Mouse (Mus musculus) E14TG2a.4 (cell line): Measurements from ENCODE around the gene Morn4.
A peak's percentile ranks its signal among the peaks of the same experiment; 100 is the strongest.

ENCODE experiments used
- H3K27me3 ChIP-seq: 2 replicates; pipeline ENCODE4 v1.6.1; 2014; ENCODE audit warnings: low read length, control low read depth; ENCODE audit not compliant: insufficient read depth
- H3K36me3 ChIP-seq: 2 replicates; pipeline ENCODE4 v1.6.1; 2014; ENCODE audit warnings: low read length, control low read depth; ENCODE audit not compliant: insufficient read depth
- H3K4me1 ChIP-seq: replicated peaks from 2 replicates; pipeline ENCODE4 v1.6.1; 2014; ENCODE audit warnings: low read depth, low read length, control low read depth
- H3K4me3 ChIP-seq: replicated peaks from 2 replicates; pipeline ENCODE4 v1.5.1; 2014; ENCODE audit warnings: mild to moderate bottlenecking, low read length
- H3K9me3 ChIP-seq: 2 replicates; pipeline ENCODE4 v1.6.1; 2014; ENCODE audit warnings: low read length, control low read depth
- CTCF ChIP-seq: conservative IDR thresholded peaks from 2 replicates; pipeline ENCODE4 v1.5.1; 2014; ENCODE audit warnings: low read length
- NANOG ChIP-seq: IDR thresholded peaks from 2 replicates; pipeline ENCODE4 v1.6.1; 2014; ENCODE audit warnings: borderline replicate concordance, low read length, mixed read lengths
- POU5F1 ChIP-seq: IDR thresholded peaks from 2 replicates; pipeline ENCODE4 v1.6.1; 2014; ENCODE audit warnings: low read length, borderline replicate concordance

The Morn4 gene

GRCm38 (mm10) chr19:42079006-42079405 is 7.2 kb downstream of the Morn4 start:
- Histone ChIP-seq H3K9me3 (no peaks in the 10 kb centered on the region), H3K4me1 (peaks cover 26% of the 10 kb centered on the region), H3K36me3 (peaks cover 18% of the 10 kb centered on the region), H3K4me3 (no peak overlapping the region), H3K27me3 (no peaks in the 10 kb centered on the region)
- TF ChIP-seq POU5F1 (no peak), CTCF (no peak), NANOG (no peak)

GRCm38 (mm10) chr19:42078566-42078965 is 7.6 kb downstream of the Morn4 start:
- Histone ChIP-seq H3K36me3 (peaks cover 18% of the 10 kb centered on the region), H3K27me3 (no peaks in the 10 kb centered on the region), H3K4me1 (peaks cover 26% of the 10 kb centered on the region), H3K4me3 (no peak overlapping the region), H3K9me3 (no peaks in the 10 kb centered on the region)
- TF ChIP-seq NANOG (no peak), POU5F1 (no peak), CTCF (no peak)

GRCm38 (mm10) chr19:42075992-42076391 is 10.2 kb downstream of the Morn4 start:
- no peaks in the 10 kb centered on the region for H3K9me3 ChIP-seq
- H3K4me3 ChIP-seq = peak overlapping the region; percentile 44
- H3K36me3 ChIP-seq = peaks cover 18% of the 10 kb centered on the region
- H3K27me3 ChIP-seq = no peaks in the 10 kb centered on the region
- peaks cover 30% of the 10 kb centered on the region for H3K4me1 ChIP-seq
- no peak for TF ChIP-seq CTCF
- no peak for TF ChIP-seq POU5F1
- no peak for TF ChIP-seq NANOG

- TF ChIP-seq CTCF = no peak
- no peak for TF ChIP-seq NANOG
- no peak for TF ChIP-seq POU5F1
- Histone ChIP-seq H3K4me1 (peaks cover 40% of the 10 kb centered on the region), H3K36me3 (peaks cover 18% of the 10 kb centered on the region), H3K27me3 (no peaks in the 10 kb centered on the region), H3K4me3 (no peak overlapping the region), H3K9me3 (no peaks in the 10 kb centered on the region)
These were observed 11.1 kb downstream of the Morn4 start for GRCm38 (mm10) chr19:42075051-42075450.

GRCm38 (mm10) chr19:42072802-42073201 is 13.4 kb downstream of the Morn4 start:
- H3K9me3 ChIP-seq = no peaks in the 10 kb centered on the region
- peaks cover 18% of the 10 kb centered on the region for H3K36me3 ChIP-seq
- H3K4me1 ChIP-seq = peaks cover 44% of the 10 kb centered on the region
- H3K4me3 ChIP-seq = no peak overlapping the region
- TF ChIP-seq CTCF (no peak), NANOG (no peak), POU5F1 (no peak)
- H3K27me3 ChIP-seq = no peaks in the 10 kb centered on the region

- no peaks in the 10 kb centered on the region for H3K9me3 ChIP-seq
- TF ChIP-seq POU5F1 (no peak), NANOG (no peak), CTCF (no peak)
- peaks cover 44% of the 10 kb centered on the region for H3K4me1 ChIP-seq
- H3K4me3 ChIP-seq = no peak overlapping the region
- peaks cover 18% of the 10 kb centered on the region for H3K36me3 ChIP-seq
- no peaks in the 10 kb centered on the region for H3K27me3 ChIP-seq
These were observed 14.1 kb downstream of the Morn4 start for GRCm38 (mm10) chr19:42071886-42072608.

- Histone ChIP-seq H3K4me1 (peaks cover 38% of the 10 kb centered on the region), H3K27me3 (no peaks in the 10 kb centered on the region), H3K4me3 (no peak overlapping the region), H3K9me3 (no peaks in the 10 kb centered on the region), H3K36me3 (peaks cover 15% of the 10 kb centered on the region)
- TF ChIP-seq POU5F1 (no peak), NANOG (no peak), CTCF (no peak)
These were observed 14.9 kb downstream of the Morn4 start for GRCm38 (mm10) chr19:42071221-42071620.

- TF ChIP-seq CTCF (peak; percentile 10; the same call in 1 of the 2 replicates), POU5F1 (no peak)
- H3K9me3 ChIP-seq = no peaks in the 10 kb centered on the region
- H3K4me3 ChIP-seq = no peak overlapping the region
- H3K4me1 ChIP-seq = peaks cover 28% of the 10 kb centered on the region
- H3K36me3 ChIP-seq = no peaks in the 10 kb centered on the region
- no peaks in the 10 kb centered on the region for H3K27me3 ChIP-seq
These were observed 17.0 kb downstream of the Morn4 start for GRCm38 (mm10) chr19:42069241-42069525.

GRCm38 (mm10) chr19:42068441-42069240 is 17.5 kb downstream of the Morn4 start:
- Histone ChIP-seq H3K36me3 (no peaks in the 10 kb centered on the region), H3K9me3 (no peaks in the 10 kb centered on the region), H3K4me1 (peaks cover 28% of the 10 kb centered on the region), H3K4me3 (no peak overlapping the region), H3K27me3 (no peaks in the 10 kb centered on the region)
- TF ChIP-seq NANOG (no peak), POU5F1 (no peak), CTCF (no peak)
